Mouse (Mus musculus) stomach, embryonic 14.5 days (tissue): Measurements from ENCODE around the gene Tbccd1. TPM values are rescaled to one million over a fixed set of nuclear protein-coding genes. Genes with fewer than 3 reads are reported as not detected.
"Not testable (repeated sequence)": the region's sequence is repeated elsewhere in the genome, so short reads cannot be mapped to it uniquely, and the experiment has no call there.

Experiments used
- ATAC-seq: fragments of 200-750 bp; cut with Nextera tagmentation; 2 replicates; pipeline ENCODE4 v1.8.0; 2017; ENCODE audit warnings: low read depth, moderate TSS enrichment; ENCODE audit not compliant: insufficient number of reproducible peaks, insufficient read depth, low FRiP score
- H3K27ac ChIP-seq: fragments of 300-500 bp; sonication (generic); 2 replicates; pipeline ENCODE4 v1.5.1; 2014; ENCODE audit warnings: mild to moderate bottlenecking, low read length, moderate library complexity, mixed read lengths
- H3K27me3 ChIP-seq: fragments of 300-500 bp; sonication (generic); 2 replicates; pipeline ENCODE4 v1.6.1; 2014; ENCODE audit warnings: low read length, control low read depth, mixed read lengths; ENCODE audit not compliant: control insufficient read depth, insufficient read depth
- H3K36me3 ChIP-seq: fragments of 300-500 bp; sonication (generic); 2 replicates; pipeline ENCODE4 v1.6.1; 2014; ENCODE audit warnings: mild to moderate bottlenecking, control low read depth, low read length, moderate library complexity, mixed read lengths; ENCODE audit not compliant: control insufficient read depth, insufficient read depth
- H3K4me1 ChIP-seq: fragments of 300-500 bp; sonication (generic); 2 replicates; pipeline ENCODE4 v1.6.1; 2014; ENCODE audit warnings: low read length, control low read depth, mixed read lengths; ENCODE audit not compliant: control insufficient read depth, insufficient read depth
- H3K4me2 ChIP-seq: fragments of 300-500 bp; sonication (generic); replicated peaks from 2 replicates; pipeline ENCODE4 v1.6.1; 2014; ENCODE audit warnings: low read depth, low read length, control low read depth
- H3K4me3 ChIP-seq: fragments of 300-500 bp; sonication (generic); 2 replicates; pipeline ENCODE4 v1.5.1; 2014; ENCODE audit warnings: low read depth, low read length, control low read depth
- H3K9ac ChIP-seq: fragments of 300-500 bp; sonication (generic); replicated peaks from 2 replicates; pipeline ENCODE4 v1.6.1; 2014; ENCODE audit warnings: low read depth, mild to moderate bottlenecking, control low read depth, low read length, moderate library complexity, mixed read lengths
- H3K9me3 ChIP-seq: fragments of 300-500 bp; sonication (generic); 2 replicates; pipeline ENCODE4 v1.6.1; 2016; ENCODE audit warnings: low read depth, low read length, control low read depth; ENCODE audit not compliant: control insufficient read depth
- WGBS: fragments of 180-500 bp; shearing (Covaris S2); extraction: QIAGEN DNeasy Blood & Tissue Kit; methylation state at CpG from one replicate; pipeline ENCODE4 v1.1.7; 2014; 5-methylcytosine and 5-hydroxymethylcytosine counted together
- polyA plus RNA-seq: library from polyadenylated mRNA; unstranded; fragments of >200 nt; fragmentation: Nextera tagmentation; extraction: Ambion mirVana; gene quantifications from 2 replicates; pipeline ENCODE4 v1.2.1, GENCODE M21; 2014

The Tbccd1 gene
- polyA plus RNA-seq, 1 experiment from 2014 or later, result 32.2 TPM

DNA sequence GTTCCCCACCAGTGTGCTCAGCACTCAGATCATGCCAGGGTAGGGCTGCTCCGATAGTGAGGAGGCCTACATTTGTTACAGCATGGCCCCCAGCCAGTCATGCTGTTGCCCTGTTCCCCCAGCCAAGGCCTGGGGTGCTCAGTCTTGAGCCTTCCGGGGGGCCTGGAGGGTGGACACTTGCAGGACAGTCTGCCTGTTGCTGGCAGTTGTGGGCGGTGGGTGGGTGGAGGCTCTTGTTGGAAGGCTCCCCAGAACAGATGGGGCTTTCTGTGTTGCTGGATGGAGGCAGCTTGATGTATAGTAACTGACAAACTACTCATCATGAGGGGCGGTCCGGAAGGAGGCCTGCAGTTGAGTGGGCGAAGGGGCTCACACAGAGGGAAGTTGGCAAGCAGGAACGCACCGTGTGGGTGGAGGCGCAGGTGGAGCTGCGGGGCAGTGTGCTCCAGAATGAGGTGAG is 67.5 kb downstream of the Tbccd1 start:
- Histone ChIP-seq H3K36me3 (no peaks in the 10 kb centered on the region), H3K9me3 (no peaks in the 10 kb centered on the region), H3K4me3 (no peak overlapping the region), H3K27me3 (no peaks in the 10 kb centered on the region), H3K27ac (no peak overlapping the region), H3K4me2 (no peak overlapping the region), H3K9ac (no peak overlapping the region), H3K4me1 (0 out of 2 replicates have a peak, but pooled peaks cover 5% of the 10 kb centered on the region)
- 33% methylated on average over 10 of the region's 10 CpGs for WGBS
- ATAC-seq, result peak; percentile 58

DNA sequence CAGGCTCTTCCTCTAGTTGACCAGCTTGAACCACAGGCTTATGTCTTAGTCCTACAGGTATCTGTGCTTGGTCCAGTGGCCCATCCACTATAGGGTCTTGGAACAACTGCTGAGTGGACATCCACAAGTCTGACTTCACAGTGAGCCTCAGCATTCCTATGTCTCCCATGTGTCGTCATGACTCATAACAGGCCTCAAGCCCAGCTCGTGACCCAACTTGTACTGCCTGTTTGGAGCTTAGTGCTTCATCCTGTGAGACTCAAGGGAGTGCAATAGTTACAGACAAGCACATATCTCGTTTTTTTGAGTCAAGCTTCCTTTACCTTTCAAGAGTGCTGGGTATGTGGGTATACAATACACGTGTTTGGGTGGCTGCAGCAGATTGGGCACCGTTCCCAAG is 74.8 kb downstream of the Tbccd1 start:
- Histone ChIP-seq H3K4me3 (no peak overlapping the region), H3K27me3 (no peaks in the 10 kb centered on the region), H3K27ac (no peak overlapping the region), H3K9ac (no peak overlapping the region), H3K36me3 (no peaks in the 10 kb centered on the region), H3K4me1 (no peaks in the 10 kb centered on the region), H3K4me2 (no peak overlapping the region), H3K9me3 (no peaks in the 10 kb centered on the region)
- 84% methylated on average over 5 of the region's 5 CpGs for WGBS
- ATAC-seq, result no peak

DNA sequence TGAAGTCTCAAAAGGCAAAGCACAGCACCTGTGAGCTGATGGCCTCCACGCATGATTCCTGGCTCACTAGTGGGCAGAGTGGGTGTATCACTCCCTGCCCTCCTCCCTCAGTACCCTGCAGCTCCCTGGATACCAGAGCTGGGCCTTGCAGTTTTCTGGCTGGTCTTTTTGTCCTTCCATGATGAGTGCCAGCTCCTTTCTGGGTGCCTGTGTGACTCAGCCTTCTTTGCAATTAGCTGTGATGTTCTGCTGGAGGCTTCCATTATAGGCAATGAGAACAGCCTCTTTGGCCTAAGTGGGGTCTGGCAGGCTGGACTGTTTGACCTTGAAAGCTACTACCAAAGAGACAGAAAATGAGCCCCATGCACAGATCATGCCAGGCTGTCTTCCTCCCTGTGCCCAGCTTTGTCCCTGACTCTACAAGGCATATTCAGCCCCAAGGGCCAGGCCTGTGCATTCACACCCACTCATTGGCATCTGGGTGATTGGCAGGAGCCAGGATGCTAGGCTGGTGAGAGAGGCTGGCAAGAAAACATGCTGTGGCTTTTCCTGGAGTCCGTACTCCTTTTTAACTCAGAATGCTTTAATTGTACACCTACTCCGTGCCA is 78.1 kb downstream of the Tbccd1 start:
- Histone ChIP-seq H3K4me1 (no peaks in the 10 kb centered on the region), H3K27ac (no peak overlapping the region), H3K36me3 (no peaks in the 10 kb centered on the region), H3K27me3 (no peaks in the 10 kb centered on the region), H3K9ac (no peak overlapping the region), H3K9me3 (no peaks in the 10 kb centered on the region), H3K4me3 (no peak overlapping the region), H3K4me2 (no peak overlapping the region)
- 95% methylated on average over 3 of the region's 3 CpGs for WGBS
- ATAC-seq, result no peak

DNA sequence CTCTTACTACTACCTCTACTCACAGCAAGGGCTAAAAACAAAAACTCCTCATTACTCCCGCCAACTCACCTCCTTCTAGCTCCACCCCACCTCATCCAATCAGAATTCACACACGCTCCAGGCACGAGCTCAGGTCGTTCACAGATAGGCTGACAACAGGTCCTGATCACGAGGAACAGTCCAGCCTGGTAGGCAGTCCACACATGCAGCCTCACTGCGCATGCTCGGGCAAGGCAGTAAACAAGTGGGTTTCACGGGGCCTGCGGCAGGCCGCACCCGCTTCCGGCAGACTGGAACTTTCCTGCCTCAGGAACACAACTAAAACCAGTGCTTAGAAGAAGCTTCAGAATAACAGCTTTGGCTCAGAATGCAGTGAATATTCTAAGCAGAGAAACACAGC is 79.2 kb downstream of the Tbccd1 start:
- ATAC-seq, H3K4me3 ChIP-seq, H3K9me3 ChIP-seq, H3K4me2 ChIP-seq, H3K4me1 ChIP-seq, H3K9ac ChIP-seq, H3K27ac ChIP-seq, H3K27me3 ChIP-seq, H3K36me3 ChIP-seq: not testable (repeated sequence)
- WGBS, result 90% methylated on average over 12 of the region's 12 CpGs

DNA sequence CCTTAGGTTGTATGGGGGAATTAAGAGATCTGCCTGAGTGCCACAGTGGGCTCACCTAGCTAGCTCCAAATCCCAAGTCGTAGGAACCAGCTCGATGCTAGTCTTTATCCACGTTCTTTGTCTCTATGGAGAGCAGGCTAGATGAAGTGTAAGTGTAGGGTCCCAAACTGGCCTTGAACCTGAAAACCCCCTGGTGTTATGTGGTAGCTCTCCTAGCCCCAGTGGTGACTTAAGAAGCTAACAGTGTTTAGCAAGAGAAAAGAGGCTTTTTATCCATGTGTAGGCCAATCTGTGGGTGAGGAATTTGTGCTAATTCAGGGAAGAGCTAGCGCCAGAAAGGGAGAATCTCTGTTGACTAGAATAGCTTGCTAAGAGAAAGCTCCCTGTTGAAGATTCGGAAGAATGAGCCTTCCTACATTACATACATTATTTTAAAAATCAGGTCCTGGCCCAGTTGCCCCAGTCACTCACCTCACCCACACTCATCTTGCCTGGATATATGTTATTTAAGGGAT is 81.9 kb downstream of the Tbccd1 start:
- H3K4me3 ChIP-seq, result no peak overlapping the region
- no peak for ATAC-seq
- H3K27me3 ChIP-seq, result no peaks in the 10 kb centered on the region
- H3K4me1 ChIP-seq, result no peaks in the 10 kb centered on the region
- no peak overlapping the region for H3K27ac ChIP-seq
- no peaks in the 10 kb centered on the region for H3K9me3 ChIP-seq
- H3K9ac ChIP-seq, result no peak overlapping the region
- WGBS, result 75% methylated on average over 5 of the region's 5 CpGs
- H3K36me3 ChIP-seq, result no peaks in the 10 kb centered on the region
- H3K4me2 ChIP-seq, result no peak overlapping the region

DNA sequence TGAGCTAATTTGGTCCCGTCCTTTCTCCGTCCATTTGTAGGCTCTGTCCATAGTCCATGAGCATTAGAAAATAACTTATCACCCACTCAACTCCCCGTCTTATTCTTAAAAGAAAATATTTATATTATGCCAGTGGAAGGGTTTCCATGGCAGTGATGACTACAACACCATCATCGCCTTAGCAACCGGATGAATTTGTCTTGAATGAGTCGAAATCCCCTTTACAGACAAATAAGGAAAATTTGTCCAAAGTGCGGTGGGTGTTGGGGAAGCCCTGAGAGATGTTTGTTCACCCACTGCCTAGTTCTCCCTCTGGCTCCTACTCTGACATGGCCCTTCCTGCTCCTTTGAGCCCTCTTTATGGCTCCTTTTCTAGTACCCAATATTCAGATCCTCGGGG is 88.8 kb downstream of the Tbccd1 start:
- no peaks in the 10 kb centered on the region for H3K4me1 ChIP-seq
- H3K4me2 ChIP-seq, result no peak overlapping the region
- no peaks in the 10 kb centered on the region for H3K9me3 ChIP-seq
- H3K27me3 ChIP-seq, result no peaks in the 10 kb centered on the region
- no peak overlapping the region for H3K27ac ChIP-seq
- ATAC-seq, result no peak
- H3K9ac ChIP-seq, result no peak overlapping the region
- H3K4me3 ChIP-seq, result no peak overlapping the region
- 63% methylated on average over 8 of the region's 8 CpGs for WGBS
- no peaks in the 10 kb centered on the region for H3K36me3 ChIP-seq

DNA sequence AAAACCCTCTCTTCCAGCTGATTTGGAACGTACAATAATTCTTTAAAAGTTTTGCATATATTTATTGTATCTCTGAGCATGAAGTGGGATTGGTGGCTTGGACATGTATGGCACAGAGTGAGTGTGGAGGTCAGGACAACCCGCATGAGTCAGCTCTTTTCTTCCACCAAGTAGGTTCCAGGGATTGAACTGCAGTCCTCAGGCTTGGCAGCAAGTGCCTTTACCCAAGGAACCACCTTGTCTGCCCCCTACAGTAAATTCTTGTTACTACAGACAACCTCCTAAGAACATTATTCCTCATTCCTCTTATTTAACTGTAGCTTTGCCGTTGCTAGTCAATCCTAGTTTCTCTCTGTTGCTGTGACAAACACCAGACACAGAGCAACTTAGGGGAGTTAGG is 90.1 kb downstream of the Tbccd1 start:
- no peak overlapping the region for H3K4me3 ChIP-seq
- H3K4me2 ChIP-seq, result no peak overlapping the region
- no peaks in the 10 kb centered on the region for H3K4me1 ChIP-seq
- no peaks in the 10 kb centered on the region for H3K36me3 ChIP-seq
- no peaks in the 10 kb centered on the region for H3K27me3 ChIP-seq
- H3K9me3 ChIP-seq, result no peaks in the 10 kb centered on the region
- WGBS, result 85% methylated on average over 3 of the region's 3 CpGs
- no peak for ATAC-seq
- H3K9ac ChIP-seq, result no peak overlapping the region
- no peak overlapping the region for H3K27ac ChIP-seq

DNA sequence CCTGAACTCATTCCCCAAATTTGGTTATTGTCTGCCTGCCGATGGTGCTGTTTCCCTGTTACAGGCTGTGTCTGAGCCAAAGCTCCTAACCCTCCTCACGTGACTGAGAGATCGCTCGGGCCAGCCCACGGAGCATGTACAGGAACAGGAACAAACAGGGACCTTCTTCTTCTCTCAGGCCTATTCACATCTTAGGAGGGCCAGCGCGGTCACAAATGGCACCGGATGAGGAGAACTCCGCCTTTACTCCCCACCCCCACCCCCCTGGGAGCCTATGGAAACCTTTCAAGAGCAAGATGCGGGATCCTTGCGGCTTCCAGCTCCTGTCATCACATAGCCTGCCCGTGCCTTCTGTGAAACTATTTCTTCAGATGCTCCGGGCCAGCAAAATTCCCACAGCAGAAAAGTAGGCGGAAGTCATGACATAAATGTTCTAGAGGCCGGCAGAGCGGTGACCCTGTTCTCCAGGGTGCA is 90.7 kb downstream of the Tbccd1 start:
- no peak overlapping the region for H3K27ac ChIP-seq
- no peak overlapping the region for H3K9ac ChIP-seq
- WGBS, result 75% methylated on average over 16 of the region's 16 CpGs
- ATAC-seq, result no peak
- H3K36me3 ChIP-seq, result no peaks in the 10 kb centered on the region
- H3K9me3 ChIP-seq, result no peaks in the 10 kb centered on the region
- H3K4me3 ChIP-seq, result no peak overlapping the region
- no peaks in the 10 kb centered on the region for H3K4me1 ChIP-seq
- H3K27me3 ChIP-seq, result no peaks in the 10 kb centered on the region
- H3K4me2 ChIP-seq, result no peak overlapping the region

DNA sequence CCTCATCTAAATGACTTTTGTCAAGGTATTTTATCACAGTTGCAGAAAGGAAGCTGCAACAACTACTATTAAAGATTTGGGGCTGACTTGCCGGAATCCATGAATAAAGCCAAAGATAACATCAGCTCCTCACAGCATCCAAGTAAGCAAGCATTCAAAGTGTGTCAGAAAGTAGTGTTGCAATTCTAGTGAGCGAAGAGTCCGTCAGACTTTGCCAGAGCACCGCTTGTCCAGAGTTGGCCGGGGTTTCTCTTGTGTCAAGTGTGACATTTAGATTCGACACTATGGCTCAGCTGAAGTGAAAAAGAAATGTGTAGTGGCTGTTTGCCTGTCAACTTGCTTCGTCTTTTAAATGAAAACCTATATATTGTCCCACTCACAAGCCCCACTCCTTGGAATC is 91.9 kb downstream of the Tbccd1 start:
- H3K36me3 ChIP-seq, result no peaks in the 10 kb centered on the region
- no peak for ATAC-seq
- no peaks in the 10 kb centered on the region for H3K4me1 ChIP-seq
- WGBS, result 93% methylated on average over 7 of the region's 7 CpGs
- no peaks in the 10 kb centered on the region for H3K27me3 ChIP-seq
- no peak overlapping the region for H3K4me2 ChIP-seq
- H3K9me3 ChIP-seq, result 0 out of 2 replicates have a peak, but pooled peaks cover 2% of the 10 kb centered on the region
- no peak overlapping the region for H3K4me3 ChIP-seq
- H3K9ac ChIP-seq, result no peak overlapping the region
- H3K27ac ChIP-seq, result no peak overlapping the region
